Mouse (Mus musculus) brown adipose tissue, adult 24 weeks (tissue): ENCODE results near the gene Dusp22. TPM values are rescaled to one million over a fixed set of nuclear protein-coding genes. Genes with fewer than 3 reads are reported as not detected.

Experiments used
- H3K27ac ChIP-seq: fragments of 200-500 bp; replicated peaks from 2 replicates; pipeline ENCODE4 v1.5.1; 2012; ENCODE audit warnings: low read depth, mild to moderate bottlenecking, low read length
- H3K4me1 ChIP-seq: fragments of 200-500 bp; 2 replicates; pipeline ENCODE4 v1.6.1; 2012; ENCODE audit warnings: low read length, mixed read lengths; ENCODE audit not compliant: control insufficient read depth, insufficient read depth, insufficient read length
- H3K4me3 ChIP-seq: fragments of 200-500 bp; 2 replicates; pipeline ENCODE4 v1.5.1; 2012; ENCODE audit warnings: low read depth, mild to moderate bottlenecking, low read length, moderate library complexity; ENCODE audit not compliant: insufficient read depth
- polyA plus RNA-seq: library from polyadenylated mRNA; stranded (reverse); fragments of >200 nt; gene quantifications from 2 replicates; pipeline ENCODE4 v1.2.4, GENCODE M21; 2012; ENCODE audit not compliant: missing spikeins, insufficient read depth, insufficient read length

Gene Dusp22
- polyA plus RNA-seq, 1 experiment: 40.2 TPM

- Histone ChIP-seq H3K27ac (no peak overlapping the region), H3K4me3 (no peak overlapping the region), H3K4me1 (peaks cover 15% of the 10 kb centered on the region)
Measured at GRCm38 (mm10) chr13:30691441-30692292, 31.9 kb downstream of the Dusp22 start.

GRCm38 (mm10) chr13:30692644-30693385 is 33.0 kb downstream of the Dusp22 start:
- peaks cover 15% of the 10 kb centered on the region for H3K4me1 ChIP-seq
- H3K4me3 ChIP-seq: no peak overlapping the region
- H3K27ac ChIP-seq: no peak overlapping the region

- Histone ChIP-seq H3K4me1 (peaks cover 15% of the 10 kb centered on the region), H3K27ac (no peak overlapping the region), H3K4me3 (no peak overlapping the region)
Measured at GRCm38 (mm10) chr13:30695232-30695631, 35.4 kb downstream of the Dusp22 start.

GRCm38 (mm10) chr13:30695890-30696289 is 36.1 kb downstream of the Dusp22 start:
- H3K27ac ChIP-seq: no peak overlapping the region
- H3K4me3 ChIP-seq: no peak overlapping the region
- H3K4me1 ChIP-seq: peaks cover 15% of the 10 kb centered on the region

- Histone ChIP-seq H3K4me1 (peaks cover 6% of the 10 kb centered on the region), H3K4me3 (no peak overlapping the region), H3K27ac (peak overlapping the region; percentile 59)
Measured at GRCm38 (mm10) chr13:30697880-30698279, 38.1 kb downstream of the Dusp22 start.

- Histone ChIP-seq H3K4me1 (no peaks in the 10 kb centered on the region), H3K27ac (no peak overlapping the region), H3K4me3 (no peak overlapping the region)
Measured at GRCm38 (mm10) chr13:30702695-30703094, 42.9 kb downstream of the Dusp22 start.

GRCm38 (mm10) chr13:30704246-30705095 is 44.7 kb downstream of the Dusp22 start:
- no peaks in the 10 kb centered on the region for H3K4me1 ChIP-seq
- H3K4me3 ChIP-seq: no peak overlapping the region
- no peak overlapping the region for H3K27ac ChIP-seq

GRCm38 (mm10) chr13:30711066-30711465 is 51.3 kb downstream of the Dusp22 start:
- Histone ChIP-seq H3K4me1 (no peaks in the 10 kb centered on the region), H3K4me3 (no peak overlapping the region), H3K27ac (no peak overlapping the region)

GRCm38 (mm10) chr13:30711711-30712110 is 51.9 kb downstream of the Dusp22 start:
- no peak overlapping the region for H3K4me3 ChIP-seq
- H3K27ac ChIP-seq: no peak overlapping the region
- H3K4me1 ChIP-seq: no peaks in the 10 kb centered on the region

GRCm38 (mm10) chr13:30712280-30712679 is 52.5 kb downstream of the Dusp22 start:
- no peaks in the 10 kb centered on the region for H3K4me1 ChIP-seq
- H3K27ac ChIP-seq: no peak overlapping the region
- no peak overlapping the region for H3K4me3 ChIP-seq

GRCm38 (mm10) chr13:30713621-30714020 is 53.8 kb downstream of the Dusp22 start:
- Histone ChIP-seq H3K27ac (no peak overlapping the region), H3K4me1 (peaks cover 3% of the 10 kb centered on the region; the same call in 1 of the 2 replicates), H3K4me3 (no peak overlapping the region)

- H3K27ac ChIP-seq: no peak overlapping the region
- H3K4me3 ChIP-seq: no peak overlapping the region
- H3K4me1 ChIP-seq: peaks cover 3% of the 10 kb centered on the region; the same call in 1 of the 2 replicates
Measured at GRCm38 (mm10) chr13:30714552-30714951, 54.8 kb downstream of the Dusp22 start.

GRCm38 (mm10) chr13:30715060-30715459 is 55.3 kb downstream of the Dusp22 start:
- Histone ChIP-seq H3K4me3 (no peak overlapping the region), H3K4me1 (peaks cover 3% of the 10 kb centered on the region; the same call in 1 of the 2 replicates), H3K27ac (no peak overlapping the region)

- Histone ChIP-seq H3K27ac (no peak overlapping the region), H3K4me3 (no peak overlapping the region), H3K4me1 (peaks cover 3% of the 10 kb centered on the region; the same call in 1 of the 2 replicates)
Measured at GRCm38 (mm10) chr13:30715573-30715972, 55.8 kb downstream of the Dusp22 start.

- H3K27ac ChIP-seq: no peak overlapping the region
- H3K4me1 ChIP-seq: peaks cover 3% of the 10 kb centered on the region; the same call in 1 of the 2 replicates
- H3K4me3 ChIP-seq: no peak overlapping the region
Measured at GRCm38 (mm10) chr13:30716611-30717010, 56.8 kb downstream of the Dusp22 start.
